Mouse (Mus musculus): ENCODE measurements at regions not wholly inside any gene's neighbourhood (a gene's known extent, or its start where the extent isn't known, plus 50 kb on each side); places are given as distances from the start of the nearest gene placed in this dataset.

GRCm38 (mm10) chr9:51507265-51507913, 178.7 kb upstream of the 1810046K07Rik start:
- H3K27me3 ChIP-seq (ENCODE audit: control insufficient read depth, insufficient read depth, low read length): no peaks in the 10 kb centered on the region
- no peaks in the 10 kb centered on the region for H3K4me1 ChIP-seq (ENCODE audit: control insufficient read depth, insufficient read depth, insufficient read length)
- no peak for DNase-seq (ENCODE audit: low read depth in 1 of 2, low spot score in 2 of 2)
- no peak overlapping the region for H3K4me3 ChIP-seq (ENCODE audit: extremely low read depth, insufficient read depth, insufficient read length)
- 72% methylated on average over 3 of the region's 3 CpGs for WGBS
- no peak overlapping the region for H3K27ac ChIP-seq (ENCODE audit: insufficient read depth, low read length)
- no peaks in the 10 kb centered on the region for H3K36me3 ChIP-seq (ENCODE audit: control insufficient read depth, insufficient read depth, low read length)
- TF ChIP-seq POLR2A (IDR thresholded peaks at IDR 0.05; ENCODE audit: low read depth, low read length) (no peak), CTCF (IDR thresholded peaks at IDR 0.05; ENCODE audit: extremely low read depth, insufficient read depth, insufficient read length, insufficient replicate concordance) (no peak)

DNA sequence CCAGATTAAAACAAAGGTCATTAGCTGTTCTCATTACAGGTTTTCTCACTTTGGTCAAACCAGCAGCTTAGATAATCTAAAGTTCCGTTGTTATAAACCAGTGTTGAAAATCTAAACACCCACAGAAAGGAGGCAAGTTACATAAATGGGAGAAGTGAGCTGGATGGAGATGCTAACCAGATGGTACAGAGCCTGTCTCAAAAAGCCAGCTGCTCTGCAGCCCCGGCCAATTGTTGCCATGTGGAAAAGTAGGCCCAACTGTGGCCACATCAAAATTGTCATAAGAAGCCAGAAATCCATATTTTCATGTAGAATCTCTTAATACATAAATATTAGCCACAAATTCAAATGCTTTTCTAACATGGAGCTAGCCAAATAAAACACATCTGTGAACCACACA, 188.9 kb upstream of the 1810046K07Rik start:
- no peak for TF ChIP-seq CTCF (IDR thresholded peaks at IDR 0.05; ENCODE audit: extremely low read depth, insufficient read depth, insufficient read length, insufficient replicate concordance)
- TF ChIP-seq POLR2A (IDR thresholded peaks at IDR 0.05; ENCODE audit: low read depth, low read length): no peak
- no peaks in the 10 kb centered on the region for H3K27me3 ChIP-seq (ENCODE audit: control insufficient read depth, insufficient read depth, low read length)
- no peak overlapping the region for H3K27ac ChIP-seq (ENCODE audit: insufficient read depth, low read length)
- H3K4me3 ChIP-seq (ENCODE audit: extremely low read depth, insufficient read depth, insufficient read length): no peak overlapping the region
- 81% methylated on average over 2 of the region's 2 CpGs for WGBS
- H3K4me1 ChIP-seq (ENCODE audit: control insufficient read depth, insufficient read depth, insufficient read length): no peaks in the 10 kb centered on the region
- no peaks in the 10 kb centered on the region for H3K36me3 ChIP-seq (ENCODE audit: control insufficient read depth, insufficient read depth, low read length)
- no peak for DNase-seq (ENCODE audit: low read depth in 1 of 2, low spot score in 2 of 2)

- WGBS: 86% methylated on average over 4 of the region's 4 CpGs
- Histone ChIP-seq H3K4me1 (ENCODE audit: control insufficient read depth, insufficient read depth, insufficient read length) (no peaks in the 10 kb centered on the region), H3K27me3 (ENCODE audit: control insufficient read depth, insufficient read depth, low read length) (no peaks in the 10 kb centered on the region), H3K36me3 (ENCODE audit: control insufficient read depth, insufficient read depth, low read length) (no peaks in the 10 kb centered on the region), H3K4me3 (ENCODE audit: extremely low read depth, insufficient read depth, insufficient read length) (no peak overlapping the region), H3K27ac (ENCODE audit: insufficient read depth, low read length) (no peak overlapping the region)
- DNase-seq (ENCODE audit: low read depth in 1 of 2, low spot score in 2 of 2): no peak
- TF ChIP-seq CTCF (IDR thresholded peaks at IDR 0.05; ENCODE audit: extremely low read depth, insufficient read depth, insufficient read length, insufficient replicate concordance) (no peak), POLR2A (IDR thresholded peaks at IDR 0.05; ENCODE audit: low read depth, low read length) (no peak)
These were observed 189.7 kb upstream of the 1810046K07Rik start for GRCm38 (mm10) chr9:51518376-51518775.

DNA sequence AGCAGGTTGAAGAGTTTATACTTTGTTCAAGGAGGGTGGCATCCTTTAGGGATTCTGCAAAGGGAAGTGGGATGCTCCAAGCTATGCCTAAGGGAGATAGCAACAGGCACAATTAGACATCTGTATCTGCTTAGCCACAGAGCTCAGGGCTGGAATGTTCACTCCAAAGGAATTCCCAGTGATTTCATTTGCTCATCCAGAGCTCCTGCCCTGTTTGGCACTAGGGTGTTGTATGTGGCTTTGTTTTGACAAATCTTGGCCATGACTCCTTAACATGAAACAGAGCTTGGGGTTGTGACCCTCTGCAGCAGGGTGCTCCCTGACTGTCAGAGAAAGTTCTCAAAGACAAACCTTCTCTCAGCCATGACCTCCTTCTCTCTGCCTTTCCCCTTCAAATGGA, 194.8 kb upstream of the 1810046K07Rik start:
- Histone ChIP-seq H3K27ac (ENCODE audit: insufficient read depth, low read length) (no peak overlapping the region), H3K36me3 (ENCODE audit: control insufficient read depth, insufficient read depth, low read length) (no peaks in the 10 kb centered on the region), H3K4me3 (ENCODE audit: extremely low read depth, insufficient read depth, insufficient read length) (no peak overlapping the region), H3K27me3 (ENCODE audit: control insufficient read depth, insufficient read depth, low read length) (no peaks in the 10 kb centered on the region), H3K4me1 (ENCODE audit: control insufficient read depth, insufficient read depth, insufficient read length) (no peaks in the 10 kb centered on the region)
- TF ChIP-seq CTCF (IDR thresholded peaks at IDR 0.05; ENCODE audit: extremely low read depth, insufficient read depth, insufficient read length, insufficient replicate concordance) (no peak), POLR2A (IDR thresholded peaks at IDR 0.05; ENCODE audit: low read depth, low read length) (no peak)
- DNase-seq (ENCODE audit: low read depth in 1 of 2, low spot score in 2 of 2): no peak

GRCm38 (mm10) chr9:51525906-51526305, 197.2 kb upstream of the 1810046K07Rik start:
- no peak for DNase-seq (ENCODE audit: low read depth in 1 of 2, low spot score in 2 of 2)
- no peak for TF ChIP-seq POLR2A (IDR thresholded peaks at IDR 0.05; ENCODE audit: low read depth, low read length)
- TF ChIP-seq CTCF (IDR thresholded peaks at IDR 0.05; ENCODE audit: extremely low read depth, insufficient read depth, insufficient read length, insufficient replicate concordance): no peak
- Histone ChIP-seq H3K4me1 (ENCODE audit: control insufficient read depth, insufficient read depth, insufficient read length) (no peaks in the 10 kb centered on the region), H3K27ac (ENCODE audit: insufficient read depth, low read length) (no peak overlapping the region), H3K4me3 (ENCODE audit: extremely low read depth, insufficient read depth, insufficient read length) (no peak overlapping the region), H3K27me3 (ENCODE audit: control insufficient read depth, insufficient read depth, low read length) (no peaks in the 10 kb centered on the region), H3K36me3 (ENCODE audit: control insufficient read depth, insufficient read depth, low read length) (no peaks in the 10 kb centered on the region)
- 84% methylated on average over 4 of the region's 4 CpGs for whole genome bisulfite sequencing

- DNase-seq (ENCODE audit: low read depth in 1 of 2, low spot score in 2 of 2): no peak
- no peaks in the 10 kb centered on the region for H3K36me3 ChIP-seq (ENCODE audit: control insufficient read depth, insufficient read depth, low read length)
- H3K27ac ChIP-seq (ENCODE audit: insufficient read depth, low read length): no peak overlapping the region
- TF ChIP-seq POLR2A (IDR thresholded peaks at IDR 0.05; ENCODE audit: low read depth, low read length) (no peak), CTCF (IDR thresholded peaks at IDR 0.05; ENCODE audit: extremely low read depth, insufficient read depth, insufficient read length, insufficient replicate concordance) (no peak)
- H3K27me3 ChIP-seq (ENCODE audit: control insufficient read depth, insufficient read depth, low read length): no peaks in the 10 kb centered on the region
- H3K4me1 ChIP-seq (ENCODE audit: control insufficient read depth, insufficient read depth, insufficient read length): no peaks in the 10 kb centered on the region
- H3K4me3 ChIP-seq (ENCODE audit: extremely low read depth, insufficient read depth, insufficient read length): no peak overlapping the region
- 68% methylated on average over 2 of the region's 2 CpGs for WGBS
These were observed 210.2 kb upstream of the 1810046K07Rik start for GRCm38 (mm10) chr9:51538894-51539293.

- no peak for TF ChIP-seq CTCF (IDR thresholded peaks at IDR 0.05; ENCODE audit: extremely low read depth, insufficient read depth, insufficient read length, insufficient replicate concordance)
- TF ChIP-seq POLR2A (IDR thresholded peaks at IDR 0.05; ENCODE audit: low read depth, low read length): no peak
- Histone ChIP-seq H3K27ac (ENCODE audit: insufficient read depth, low read length) (no peak overlapping the region), H3K4me3 (ENCODE audit: extremely low read depth, insufficient read depth, insufficient read length) (no peak overlapping the region), H3K4me1 (ENCODE audit: control insufficient read depth, insufficient read depth, insufficient read length) (no peaks in the 10 kb centered on the region), H3K36me3 (ENCODE audit: control insufficient read depth, insufficient read depth, low read length) (no peaks in the 10 kb centered on the region), H3K27me3 (ENCODE audit: control insufficient read depth, insufficient read depth, low read length) (no peaks in the 10 kb centered on the region)
- DNase-seq (ENCODE audit: low read depth in 1 of 2, low spot score in 2 of 2): no peak
- 84% methylated on average over 3 of the region's 3 CpGs for WGBS
These were observed 213.2 kb upstream of the 1810046K07Rik start for GRCm38 (mm10) chr9:51541940-51542339.

Measured in spleen, adult 2 months (tissue).